Mouse (Mus musculus): ENCODE data around the gene Sds. TPM values are rescaled to one million over a fixed set of nuclear protein-coding genes. Genes with fewer than 3 reads are reported as not detected.

The Sds gene
- polyA plus RNA-seq, 1 experiment: 0.70 TPM

GRCm38 (mm10) chr5:120475861-120476260 is 465 bp upstream of the Sds start:
- TF ChIP-seq CTCF (IDR thresholded peaks at IDR 0.05; ENCODE audit: insufficient read depth, low read length) (no peak), POLR2A (IDR thresholded peaks at IDR 0.05; ENCODE audit: borderline replicate concordance, extremely low read depth, low read depth, low read length) (no peak)

GRCm38 (mm10) chr5:120477993-120478392 is 1.7 kb downstream of the Sds start:
- no peak overlapping the region for H3K4me3 ChIP-seq (replicated peaks; ENCODE audit: extremely low read depth, low read depth, low read length)
- no peaks in the 10 kb centered on the region for H3K4me1 ChIP-seq (ENCODE audit: control insufficient read depth, insufficient read depth, low read length)
- 86% methylated on average over 5 of the region's 5 CpGs for WGBS
- TF ChIP-seq CTCF (IDR thresholded peaks at IDR 0.05; ENCODE audit: insufficient read depth, low read length) (no peak), POLR2A (IDR thresholded peaks at IDR 0.05; ENCODE audit: borderline replicate concordance, extremely low read depth, low read depth, low read length) (no peak)
- DNase-seq: no peak

More at GRCm38 (mm10) chr5:120475861-120476260, 465 bp upstream of the Sds start:
- Histone ChIP-seq H3K4me3 (replicated peaks; ENCODE audit: extremely low read depth, low read depth, low read length) (no peak overlapping the region), H3K4me1 (ENCODE audit: control insufficient read depth, insufficient read depth, low read length) (no peaks in the 10 kb centered on the region)
- no peak for DNase-seq
- 55% methylated on average over 8 of the region's 8 CpGs for WGBS

GRCm38 (mm10) chr5:120479538-120479937 is 3.2 kb downstream of the Sds start:
- Histone ChIP-seq H3K4me3 (replicated peaks; ENCODE audit: extremely low read depth, low read depth, low read length) (no peak overlapping the region), H3K4me1 (ENCODE audit: control insufficient read depth, insufficient read depth, low read length) (no peaks in the 10 kb centered on the region)
- no peak for DNase-seq
- TF ChIP-seq CTCF (IDR thresholded peaks at IDR 0.05; ENCODE audit: insufficient read depth, low read length) (no peak), POLR2A (IDR thresholded peaks at IDR 0.05; ENCODE audit: borderline replicate concordance, extremely low read depth, low read depth, low read length) (no peak)
- 56% methylated on average over 4 of the region's 4 CpGs for WGBS

GRCm38 (mm10) chr5:120481205-120481604 is 4.9 kb downstream of the Sds start:
- Histone ChIP-seq H3K4me1 (ENCODE audit: control insufficient read depth, insufficient read depth, low read length) (no peaks in the 10 kb centered on the region), H3K4me3 (replicated peaks; ENCODE audit: extremely low read depth, low read depth, low read length) (no peak overlapping the region)
- DNase-seq: no peak
- TF ChIP-seq CTCF (IDR thresholded peaks at IDR 0.05; ENCODE audit: insufficient read depth, low read length) (no peak), POLR2A (IDR thresholded peaks at IDR 0.05; ENCODE audit: borderline replicate concordance, extremely low read depth, low read depth, low read length) (no peak)
- WGBS: 61% methylated on average over 9 of the region's 9 CpGs

GRCm38 (mm10) chr5:120483399-120483798 is 7.1 kb downstream of the Sds start:
- WGBS: 80% methylated on average over 19 of the region's 19 CpGs
- H3K4me3 ChIP-seq (replicated peaks; ENCODE audit: extremely low read depth, low read depth, low read length): no peak overlapping the region
- TF ChIP-seq POLR2A (IDR thresholded peaks at IDR 0.05; ENCODE audit: borderline replicate concordance, extremely low read depth, low read depth, low read length) (no peak), CTCF (IDR thresholded peaks at IDR 0.05; ENCODE audit: insufficient read depth, low read length) (no peak)
- no peak for DNase-seq
- H3K4me1 ChIP-seq (ENCODE audit: control insufficient read depth, insufficient read depth, low read length): no peaks in the 10 kb centered on the region

- no peak overlapping the region for H3K4me3 ChIP-seq (replicated peaks; ENCODE audit: extremely low read depth, low read depth, low read length)
- DNase-seq: no peak
- WGBS: 82% methylated on average over 8 of the region's 8 CpGs
Measured at GRCm38 (mm10) chr5:120487844-120488243, 11.5 kb downstream of the Sds start.

GRCm38 (mm10) chr5:120490679-120491192 is 14.4 kb downstream of the Sds start:
- no peak overlapping the region for H3K4me3 ChIP-seq (replicated peaks; ENCODE audit: extremely low read depth, low read depth, low read length)
- TF ChIP-seq CTCF (IDR thresholded peaks at IDR 0.05; ENCODE audit: insufficient read depth, low read length): no peak
- TF ChIP-seq POLR2A (IDR thresholded peaks at IDR 0.05; ENCODE audit: borderline replicate concordance, extremely low read depth, low read depth, low read length): no peak
- DNase-seq: no peak
- H3K4me1 ChIP-seq (ENCODE audit: control insufficient read depth, insufficient read depth, low read length): 0 out of 2 replicates have a peak, but pooled peaks cover 3% of the 10 kb centered on the region
- WGBS: 36% methylated on average over 8 of the region's 8 CpGs

More at GRCm38 (mm10) chr5:120487844-120488243, 11.5 kb downstream of the Sds start:
- no peak for TF ChIP-seq POLR2A (IDR thresholded peaks at IDR 0.05; ENCODE audit: borderline replicate concordance, extremely low read depth, low read depth, low read length)
- TF ChIP-seq CTCF (IDR thresholded peaks at IDR 0.05; ENCODE audit: insufficient read depth, low read length): no peak
- 0 out of 2 replicates have a peak, but pooled peaks cover 3% of the 10 kb centered on the region for H3K4me1 ChIP-seq (ENCODE audit: control insufficient read depth, insufficient read depth, low read length)

GRCm38 (mm10) chr5:120492437-120492836 is 16.1 kb downstream of the Sds start:
- no peak for DNase-seq
- WGBS: 79% methylated on average over 11 of the region's 11 CpGs
- no peak overlapping the region for H3K4me3 ChIP-seq (replicated peaks; ENCODE audit: extremely low read depth, low read depth, low read length)
- no peak for TF ChIP-seq CTCF (IDR thresholded peaks at IDR 0.05; ENCODE audit: insufficient read depth, low read length)
- no peak for TF ChIP-seq POLR2A (IDR thresholded peaks at IDR 0.05; ENCODE audit: borderline replicate concordance, extremely low read depth, low read depth, low read length)
- 0 out of 2 replicates have a peak, but pooled peaks cover 3% of the 10 kb centered on the region for H3K4me1 ChIP-seq (ENCODE audit: control insufficient read depth, insufficient read depth, low read length)

GRCm38 (mm10) chr5:120493440-120493839 is 17.1 kb downstream of the Sds start:
- 0 out of 2 replicates have a peak, but pooled peaks cover 3% of the 10 kb centered on the region for H3K4me1 ChIP-seq (ENCODE audit: control insufficient read depth, insufficient read depth, low read length)
- H3K4me3 ChIP-seq (replicated peaks; ENCODE audit: extremely low read depth, low read depth, low read length): no peak overlapping the region
- DNase-seq: no peak
- 92% methylated on average over 6 of the region's 6 CpGs for WGBS
- no peak for TF ChIP-seq POLR2A (IDR thresholded peaks at IDR 0.05; ENCODE audit: borderline replicate concordance, extremely low read depth, low read depth, low read length)
- no peak for TF ChIP-seq CTCF (IDR thresholded peaks at IDR 0.05; ENCODE audit: insufficient read depth, low read length)

- WGBS: 91% methylated on average over 9 of the region's 9 CpGs
- H3K4me3 ChIP-seq (replicated peaks; ENCODE audit: extremely low read depth, low read depth, low read length): no peak overlapping the region
- 0 out of 2 replicates have a peak, but pooled peaks cover 3% of the 10 kb centered on the region for H3K4me1 ChIP-seq (ENCODE audit: control insufficient read depth, insufficient read depth, low read length)
- TF ChIP-seq CTCF (IDR thresholded peaks at IDR 0.05; ENCODE audit: insufficient read depth, low read length): no peak
- no peak for TF ChIP-seq POLR2A (IDR thresholded peaks at IDR 0.05; ENCODE audit: borderline replicate concordance, extremely low read depth, low read depth, low read length)
- no peak for DNase-seq
Measured at GRCm38 (mm10) chr5:120493873-120494395, 17.6 kb downstream of the Sds start.

All from lung, adult 2 months (tissue).